Comparison of ENCODE assay signal across 8 mouse cellular contexts in the genomic region with DNA sequence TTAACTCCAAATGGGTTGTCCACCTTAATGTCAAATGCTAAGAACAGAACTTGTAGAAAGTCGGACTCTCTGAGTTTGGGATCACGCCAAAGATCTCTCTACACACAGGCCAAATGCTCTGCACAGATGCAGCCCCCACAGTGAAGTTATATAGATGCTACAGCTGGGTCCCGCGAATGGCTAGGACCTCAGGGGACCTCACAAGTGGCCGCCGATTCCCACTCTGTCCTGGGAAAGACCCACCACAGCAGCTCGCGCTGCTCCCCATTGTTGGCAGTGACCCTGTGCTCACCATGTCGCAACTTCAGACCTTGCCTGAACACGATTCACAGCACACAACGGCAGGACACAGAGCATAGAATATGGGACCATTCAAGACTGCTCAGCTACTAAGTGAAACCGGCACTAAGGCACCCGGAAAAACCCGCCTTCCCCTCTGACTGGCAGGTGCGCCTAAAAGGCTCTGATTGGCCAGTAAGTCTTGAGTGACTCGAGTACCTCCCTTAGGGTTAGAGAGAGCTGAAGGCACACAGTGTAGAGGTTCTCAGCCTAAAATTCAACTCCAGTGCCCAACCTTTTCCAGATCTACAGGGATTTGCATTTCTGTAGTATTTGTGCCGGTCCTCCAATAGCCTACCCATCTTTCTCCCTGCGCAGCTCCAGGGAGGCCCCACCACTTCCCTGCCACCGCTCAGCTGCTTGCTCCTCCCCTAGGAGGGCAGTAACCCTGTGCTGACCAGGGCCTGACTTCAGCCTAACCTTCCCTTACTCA. TPM values are rescaled to one million over a fixed set of nuclear protein-coding genes. Genes with fewer than 3 reads are reported as not detected.
DNase-seq lines count a peak whose midpoint lies in the region; ATAC-seq lines count a peak whose summit lies in the region.

No protein-coding gene starts in this region.

- peak overlapping the region; percentile 65 for H3K4me3 ChIP-seq in heart, embryonic 13.5 days
- H3K4me3 ChIP-seq in liver, embryonic 12.5 days = peak overlapping the region; percentile 75
- peak overlapping the region; percentile 63 for H3K4me3 ChIP-seq in stomach, embryonic 15.5 days (replicated peaks)

- peak overlapping the region; percentile 82 for H3K9ac ChIP-seq in heart, embryonic 13.5 days
- peak overlapping the region; percentile 77 for H3K9ac ChIP-seq in liver, embryonic 12.5 days
- peak overlapping the region; percentile 41; the same call in 1 of the 2 replicates for H3K9ac ChIP-seq in stomach, embryonic 15.5 days

- whole genome bisulfite sequencing in heart, embryonic 13.5 days = 3% methylated on average over 19 of the region's 19 CpGs
- 1% methylated on average over 19 of the region's 19 CpGs for WGBS in liver, embryonic 12.5 days (ENCODE audit: insufficient replicate concordance)
- under 1% methylated on average over 19 of the region's 19 CpGs for WGBS in stomach, embryonic 15.5 days

- ATAC-seq in erythroid progenitor cell, adult 5-6 weeks (replicated peaks; ENCODE audit: low FRiP score, poor library complexity, severe bottlenecking) = peak; percentile 99
- peak; percentile 94 for ATAC-seq in heart, embryonic 13.5 days (ENCODE audit: extremely low read depth, insufficient number of reproducible peaks, low FRiP score, low TSS enrichment)
- peak; percentile 99 for ATAC-seq in liver, embryonic 12.5 days
- peak; percentile 99 for ATAC-seq in stomach, embryonic 15.5 days (ENCODE audit: insufficient read depth, low FRiP score, low read depth)

- peak overlapping the region; percentile 70 for H3K4me2 ChIP-seq in heart, embryonic 13.5 days
- H3K4me2 ChIP-seq in liver, embryonic 12.5 days = peak overlapping the region; percentile 73
- peak overlapping the region; percentile 54 for H3K4me2 ChIP-seq in stomach, embryonic 15.5 days

- H3K27ac ChIP-seq in heart, embryonic 13.5 days (replicated peaks) = peak overlapping the region; percentile 66
- peak overlapping the region; percentile 52 for H3K27ac ChIP-seq in liver, embryonic 12.5 days
- H3K27ac ChIP-seq in stomach, embryonic 15.5 days = peak overlapping the region; percentile 77

- DNase-seq in CD4-positive helper T cell, adult 2 months (ENCODE audit: low read depth, low spot score) = peak; percentile 87
- peak; percentile 60 for DNase-seq in brain, embryonic 18.5 days (ENCODE audit: low read depth, low spot score)
- peak; percentile 90 for DNase-seq in kidney, postnatal 10 days
- DNase-seq in natural killer cell, adult 2 months (ENCODE audit: low spot score in 2 of 2) = peak; percentile 67 to 72

- H3K4me1 ChIP-seq in heart, embryonic 13.5 days = peaks cover 4% of the 10 kb centered on the region; the same call in 1 of the 2 replicates
- peaks cover 8% of the 10 kb centered on the region for H3K4me1 ChIP-seq in liver, embryonic 12.5 days
- H3K4me1 ChIP-seq in stomach, embryonic 15.5 days = no peaks in the 10 kb centered on the region

- peaks cover 6% of the 10 kb centered on the region for H3K9me3 ChIP-seq in heart, embryonic 13.5 days
- H3K9me3 ChIP-seq in liver, embryonic 12.5 days (replicated peaks) = no peaks in the 10 kb centered on the region
- H3K9me3 ChIP-seq in stomach, embryonic 15.5 days = no peaks in the 10 kb centered on the region

- H3K27me3 ChIP-seq in heart, embryonic 13.5 days (replicated peaks) = no peaks in the 10 kb centered on the region
- H3K27me3 ChIP-seq in liver, embryonic 12.5 days (replicated peaks) = no peaks in the 10 kb centered on the region
- no peaks in the 10 kb centered on the region for H3K27me3 ChIP-seq in stomach, embryonic 15.5 days (replicated peaks)

- no peaks in the 10 kb centered on the region for H3K36me3 ChIP-seq in heart, embryonic 13.5 days
- H3K36me3 ChIP-seq in liver, embryonic 12.5 days = no peaks in the 10 kb centered on the region
- no peaks in the 10 kb centered on the region for H3K36me3 ChIP-seq in stomach, embryonic 15.5 days

RNA-seq across cellular contexts. Expression of gene Gm17655, which starts 14.5 kb away (rescaled TPM):
- 1.4 and 7.5 TPM in 2 replicates for total RNA-seq in erythroid progenitor cell, adult 5-6 weeks (2015; ENCODE audit: low replicate concordance)
- 5.3 TPM in 1 of 2 replicates, not detected in the other for total RNA-seq in erythroid progenitor cell, adult 5-6 weeks (2017; ENCODE audit: low replicate concordance)
- polyA plus RNA-seq in heart, embryonic 13.5 days (2015; fragmentation: Nextera tagmentation; extraction: Ambion mirVana) = 2.5 and 3.4 TPM in 2 replicates
- polyA plus RNA-seq in liver, embryonic 12.5 days (2016; fragmentation: Nextera tagmentation; extraction: Ambion mirVana) = 2.6 and 3.0 TPM in 2 replicates
- polyA plus RNA-seq in stomach, embryonic 15.5 days (2015; fragmentation: Nextera tagmentation; extraction: Ambion mirVana) = 2.8 and 4.6 TPM in 2 replicates

RNA-seq across cellular contexts. Expression of gene Gm35315, which starts 36.4 kb away (rescaled TPM):
- total RNA-seq in erythroid progenitor cell, adult 5-6 weeks (2015; ENCODE audit: low replicate concordance) = not detected in 2 replicates
- not detected in 2 replicates for total RNA-seq in erythroid progenitor cell, adult 5-6 weeks (2017; ENCODE audit: low replicate concordance)
- 0.47 and 0.82 TPM in 2 replicates for polyA plus RNA-seq in heart, embryonic 13.5 days (2015; fragmentation: Nextera tagmentation; extraction: Ambion mirVana)
- 1.8 and 2.4 TPM in 2 replicates for polyA plus RNA-seq in liver, embryonic 12.5 days (2016; fragmentation: Nextera tagmentation; extraction: Ambion mirVana)
- polyA plus RNA-seq in stomach, embryonic 15.5 days (2015; fragmentation: Nextera tagmentation; extraction: Ambion mirVana) = 1.6 and 1.8 TPM in 2 replicates

RNA-seq across cellular contexts. Expression of gene Plcxd1, which starts 41.9 kb away (rescaled TPM):
- total RNA-seq in erythroid progenitor cell, adult 5-6 weeks (2015; ENCODE audit: low replicate concordance) = not detected in 2 replicates
- total RNA-seq in erythroid progenitor cell, adult 5-6 weeks (2017; ENCODE audit: low replicate concordance) = 0.13 TPM in 1 of 2 replicates, not detected in the other
- 0.94 and 1.1 TPM in 2 replicates for polyA plus RNA-seq in heart, embryonic 13.5 days (2015; fragmentation: Nextera tagmentation; extraction: Ambion mirVana)
- 0.57 and 0.82 TPM in 2 replicates for polyA plus RNA-seq in liver, embryonic 12.5 days (2016; fragmentation: Nextera tagmentation; extraction: Ambion mirVana)
- polyA plus RNA-seq in stomach, embryonic 15.5 days (2015; fragmentation: Nextera tagmentation; extraction: Ambion mirVana) = 1.1 TPM in 2 replicates

RNA-seq across cellular contexts. Expression of gene Gtpbp6, which starts 50.2 kb away (rescaled TPM):
- total RNA-seq in erythroid progenitor cell, adult 5-6 weeks (2015; ENCODE audit: low replicate concordance) = 2.5 TPM in 1 of 2 replicates, not detected in the other
- 8.5 TPM in 1 of 2 replicates, not detected in the other for total RNA-seq in erythroid progenitor cell, adult 5-6 weeks (2017; ENCODE audit: low replicate concordance)
- 21.1 and 23.1 TPM in 2 replicates for polyA plus RNA-seq in heart, embryonic 13.5 days (2015; fragmentation: Nextera tagmentation; extraction: Ambion mirVana)
- 13.7 and 17.5 TPM in 2 replicates for polyA plus RNA-seq in liver, embryonic 12.5 days (2016; fragmentation: Nextera tagmentation; extraction: Ambion mirVana)
- polyA plus RNA-seq in stomach, embryonic 15.5 days (2015; fragmentation: Nextera tagmentation; extraction: Ambion mirVana) = 28.7 and 32.3 TPM in 2 replicates

RNA-seq across cellular contexts. Expression of gene Zfp605, which starts 52.1 kb away (rescaled TPM):
- 0.36 TPM in 1 of 2 replicates, not detected in the other for total RNA-seq in erythroid progenitor cell, adult 5-6 weeks (2015; ENCODE audit: low replicate concordance)
- 1.4 and 4.1 TPM in 2 replicates for total RNA-seq in erythroid progenitor cell, adult 5-6 weeks (2017; ENCODE audit: low replicate concordance)
- polyA plus RNA-seq in heart, embryonic 13.5 days (2015; fragmentation: Nextera tagmentation; extraction: Ambion mirVana) = 2.4 and 3.3 TPM in 2 replicates
- 1.9 and 2.0 TPM in 2 replicates for polyA plus RNA-seq in liver, embryonic 12.5 days (2016; fragmentation: Nextera tagmentation; extraction: Ambion mirVana)
- 5.4 TPM in 2 replicates for polyA plus RNA-seq in stomach, embryonic 15.5 days (2015; fragmentation: Nextera tagmentation; extraction: Ambion mirVana)

Comparison
In these comparisons a context has a peak if more than half of its experiments do, and no peak if none do; other contexts are left out.
1. Peak in every context shown above with its lines: DNase-seq, ATAC-seq, H3K4me3 ChIP-seq and H3K27ac ChIP-seq.